28 mouse cellular contexts compared by ENCODE assay signal in genomic region chr5:90897429-90897828, GRCm38 (mm10). TPM values are rescaled to one million over a fixed set of nuclear protein-coding genes. Genes with fewer than 3 reads are reported as not detected.
"Had no signal": no experiment of that assay in that cellular context is flagged by ENCODE, and none has a peak within 500 bp of the region (broad histone marks: within the 10 kb centered on the region; RNA-seq: fewer than 3 reads in every experiment).

No protein-coding gene starts in this region.

- H3K4me3 ChIP-seq: kidney, embryonic 15.5 days; limb, embryonic 12.5 days; limb, embryonic 15.5 days; lung, embryonic 15.5 days; midbrain, embryonic 15.5 days; myocyte; neural tube, embryonic 13.5 days had no signal

- H3K36me3 ChIP-seq: kidney, embryonic 15.5 days; limb, embryonic 12.5 days; limb, embryonic 15.5 days; lung, embryonic 15.5 days; midbrain, embryonic 15.5 days; neural tube, embryonic 13.5 days had no signal

- H3K27ac ChIP-seq: kidney, embryonic 15.5 days; limb, embryonic 12.5 days; limb, embryonic 15.5 days; liver, embryonic 14.5 days; lung, embryonic 15.5 days; midbrain, embryonic 15.5 days; neural tube, embryonic 13.5 days; stomach, postnatal 0 days had no signal

- H3K9ac ChIP-seq: kidney, embryonic 15.5 days; limb, embryonic 12.5 days; limb, embryonic 15.5 days; liver, embryonic 14.5 days; liver, postnatal 0 days; lung, embryonic 15.5 days; midbrain, embryonic 15.5 days; neural tube, embryonic 13.5 days had no signal

- H3K4me1 ChIP-seq: kidney, embryonic 15.5 days; midbrain, embryonic 15.5 days had no signal

- H3K4me2 ChIP-seq: kidney, embryonic 15.5 days; limb, embryonic 12.5 days; limb, embryonic 15.5 days; liver, embryonic 11.5 days; lung, embryonic 15.5 days; midbrain, embryonic 11.5 days; midbrain, embryonic 15.5 days; neural tube, embryonic 13.5 days had no signal

- DNase-seq: kidney, adult 11 months; kidney, adult 8-10 months; kidney, postnatal 10 days; kidney, postnatal 36 days; left cerebral cortex, postnatal 4 days; liver, postnatal 0 days; lung, postnatal 14 days; lung, postnatal 4 days; retina, postnatal 1 day; thymus, adult 2 months; thymus, postnatal 25 days had no signal

- H3K27me3 ChIP-seq: kidney, embryonic 15.5 days; limb, embryonic 12.5 days; limb, embryonic 15.5 days; midbrain, embryonic 15.5 days; neural tube, embryonic 13.5 days had no signal

- ATAC-seq: liver, postnatal 0 days; midbrain, embryonic 15.5 days had no signal

- H3K9me3 ChIP-seq: kidney, embryonic 15.5 days; limb, embryonic 12.5 days; limb, embryonic 15.5 days; lung, embryonic 15.5 days; midbrain, embryonic 15.5 days; neural tube, embryonic 13.5 days had no signal

RNA-seq across cellular contexts. Expression of gene Cxcl2, which starts 6.2 kb away (rescaled TPM):
- total RNA-seq: layer of hippocampus, postnatal 14 days; left cerebral cortex, adult 8-10 months; left cerebral cortex, postnatal 14 days; left cerebral cortex, postnatal 4 days had no signal
- polyA plus RNA-seq: intestine, embryonic 14.5 days; kidney, embryonic 15.5 days; limb, embryonic 12.5 days; limb, embryonic 15.5 days; lung, embryonic 15.5 days; midbrain, embryonic 11.5 days; midbrain, embryonic 15.5 days; myocyte; neural tube, embryonic 13.5 days; stomach, embryonic 14.5 days had no signal

RNA-seq across cellular contexts. Expression of gene Cxcl1, which starts 6.4 kb away (rescaled TPM):
- total RNA-seq: neutrophil, adult 5-6 weeks had no signal
- polyA plus RNA-seq: midbrain, embryonic 11.5 days; neural tube, embryonic 13.5 days had no signal
